Mouse (Mus musculus): ENCODE data around the gene Tmem143. TPM values are rescaled to one million over a fixed set of nuclear protein-coding genes. Genes with fewer than 3 reads are reported as not detected.

Gene Tmem143
- total and polyA plus RNA-seq, 3 experiments = 8.8 to 14.6 (median 14.2) TPM

DNA sequence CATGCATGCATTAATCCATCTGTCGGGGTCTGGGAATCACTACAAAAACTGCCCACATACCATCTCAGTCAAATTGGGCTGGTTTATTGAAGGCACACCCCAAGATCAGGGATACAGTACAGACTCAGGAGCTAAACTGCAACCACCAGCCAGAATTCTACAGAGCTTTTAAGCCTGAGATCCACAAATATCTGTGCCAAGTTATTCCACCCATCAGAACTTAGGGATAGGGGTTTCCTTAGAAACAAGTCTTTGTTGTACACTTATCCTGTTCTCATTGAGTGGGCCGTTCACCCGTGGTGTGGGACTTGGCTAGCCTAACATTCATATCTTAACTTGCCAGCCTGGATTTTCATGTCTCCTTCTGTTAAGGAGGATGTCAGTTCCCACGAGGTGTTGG is 52.3 kb downstream of the Tmem143 start:
- H3K9me3 ChIP-seq (replicated peaks; ENCODE audit: low read length) = no peaks in the 10 kb centered on the region
- dilution Hi-C loops (cut with MboI; ENCODE audit: extremely low pct_ligation_motif_present, extremely low pct_unique_long_range_greater_than_20kb, low sequenced_read_pairs) (no loop called here), in situ Hi-C loops (cut with MboI; ENCODE audit: low pct_ligation_motif_present, low pct_unique_long_range_greater_than_20kb, low sequenced_read_pairs) (no loop called here)
- H3K4me1 ChIP-seq (ENCODE audit: control insufficient read depth in 1 of 2, insufficient read depth in 2 of 2) = no peaks in the 10 kb centered on the region
- DNase-seq (ENCODE audit: extremely low read depth) = no peak
- H3K36me3 ChIP-seq (replicated peaks in 1 of 2; ENCODE audit: control insufficient read depth in 1 of 2, insufficient read depth in 1 of 2, low read length in 1 of 2) = no peaks in the 10 kb centered on the region
- no peaks in the 10 kb centered on the region for H3K79me2 ChIP-seq (replicated peaks; ENCODE audit: control insufficient read depth, extremely low read depth, insufficient read depth, poor library complexity, severe bottlenecking)
- no peak overlapping the region for H3K27ac ChIP-seq (ENCODE audit: insufficient read depth, low read depth)
- no peak overlapping the region for H3K9ac ChIP-seq (ENCODE audit: insufficient read depth, low read depth)
- no peak overlapping the region for H3K4me3 ChIP-seq (replicated peaks in 1 of 3; ENCODE audit: low read depth in 2 of 3, low read length in 2 of 3, poor library complexity in 1 of 3)
- H3K4me2 ChIP-seq (ENCODE audit: insufficient read depth, low read depth, poor library complexity, severe bottlenecking) = no peak overlapping the region
- TF ChIP-seq ZKSCAN1 (IDR thresholded peaks at IDR 0.05; ENCODE audit: borderline replicate concordance, low read depth, low read length) = no peak
- TF ChIP-seq CHD2 (IDR thresholded peaks at IDR 0.05; ENCODE audit: low read length) = no peak
- no peak for TF ChIP-seq MAX (IDR thresholded peaks at IDR 0.05; ENCODE audit: low read length)
- TF ChIP-seq SMC3 (IDR thresholded peaks at IDR 0.05; ENCODE audit: low read depth, low read length) = no peak
- TF ChIP-seq TCF12 (IDR thresholded peaks at IDR 0.05; ENCODE audit: low read depth, low read length) = no peak
- no peak for TF ChIP-seq JUND (conservative IDR thresholded peaks at IDR 0.05; ENCODE audit: low read depth, low read length)
- TF ChIP-seq MAZ (IDR thresholded peaks at IDR 0.05; ENCODE audit: low read depth, low read length) = no peak
- TF ChIP-seq NRF1 (IDR thresholded peaks at IDR 0.05; ENCODE audit: low read depth, low read length) = no peak
- no peak for TF ChIP-seq HCFC1 (IDR thresholded peaks at IDR 0.05; ENCODE audit: low read depth, low read length)
- TF ChIP-seq POLR2AphosphoS2 (IDR thresholded peaks at IDR 0.05; ENCODE audit: low read depth, low read length) = no peak
- H3K27me3 ChIP-seq (replicated peaks) = no peaks in the 10 kb centered on the region

DNA sequence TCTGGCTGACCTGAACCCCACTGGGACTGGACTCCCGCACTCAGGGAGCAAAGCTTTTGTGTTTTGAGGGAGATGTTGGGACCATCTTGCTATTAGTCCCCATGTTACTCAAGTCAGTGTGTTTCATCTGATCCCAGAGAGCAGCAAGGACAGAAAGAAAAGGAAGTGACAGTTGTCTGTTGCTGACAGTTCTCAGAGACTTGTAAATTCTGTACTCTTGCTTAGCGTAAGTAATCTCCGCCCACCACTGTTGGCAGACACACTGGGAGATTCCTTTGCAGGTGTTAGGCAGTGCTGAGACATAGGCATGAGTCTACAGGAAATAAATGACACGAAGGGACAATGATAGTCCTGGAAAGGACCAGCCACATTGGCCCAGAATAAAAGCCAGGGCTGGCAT is 59.9 kb downstream of the Tmem143 start:
- in situ Hi-C loops (cut with MboI; ENCODE audit: low pct_ligation_motif_present, low pct_unique_long_range_greater_than_20kb, low sequenced_read_pairs) = no loop called here
- dilution Hi-C loops (cut with MboI; ENCODE audit: extremely low pct_ligation_motif_present, extremely low pct_unique_long_range_greater_than_20kb, low sequenced_read_pairs) = no loop called here

More for the DNA sequence above, 59.9 kb downstream of the Tmem143 start:
- Histone ChIP-seq H3K4me2 (ENCODE audit: insufficient read depth, low read depth, poor library complexity, severe bottlenecking) (no peak overlapping the region), H3K79me2 (replicated peaks; ENCODE audit: control insufficient read depth, extremely low read depth, insufficient read depth, poor library complexity, severe bottlenecking) (no peaks in the 10 kb centered on the region), H3K9me3 (replicated peaks; ENCODE audit: low read length) (no peaks in the 10 kb centered on the region), H3K27me3 (replicated peaks) (no peaks in the 10 kb centered on the region), H3K36me3 (replicated peaks in 1 of 2; ENCODE audit: control insufficient read depth in 1 of 2, insufficient read depth in 1 of 2, low read length in 1 of 2) (no peaks in the 10 kb centered on the region), H3K4me1 (ENCODE audit: control insufficient read depth in 1 of 2, insufficient read depth in 2 of 2) (peaks cover 7 to 29% of the 10 kb centered on the region in 2 experiments), H3K4me3 (replicated peaks in 1 of 3; ENCODE audit: low read depth in 2 of 3, low read length in 2 of 3, poor library complexity in 1 of 3) (no peak overlapping the region), H3K9ac (ENCODE audit: insufficient read depth, low read depth) (no peak overlapping the region), H3K27ac (ENCODE audit: insufficient read depth, low read depth) (no peak overlapping the region)
- no peak for DNase-seq (ENCODE audit: extremely low read depth)
- TF ChIP-seq E2F4 (IDR thresholded peaks at IDR 0.05; ENCODE audit: insufficient replicate concordance, low read depth, low read length) = no peak
- no peak for TF ChIP-seq EP300 (IDR thresholded peaks at IDR 0.05; ENCODE audit: low read length)
- no peak for TF ChIP-seq MAFK (IDR thresholded peaks at IDR 0.05; ENCODE audit: insufficient replicate concordance, low read length)
- TF ChIP-seq PAX5 (IDR thresholded peaks at IDR 0.05; ENCODE audit: low read length) = no peak
- TF ChIP-seq SIN3A (IDR thresholded peaks at IDR 0.05; ENCODE audit: low read length) = no peak

Other genes starting within 250 kb of the Tmem143 start
Only the 20 nearest of the 22 such genes appear.
- gene Sec1, start 202.5 kb upstream of the Tmem143 start, total RNA-seq (2012; rRNA removed) = 0.04 and 0.08 TPM in 2 replicates
- 0.18 and 0.26 TPM in 2 replicates for gene Sec1, start 202.5 kb upstream of the Tmem143 start, total RNA-seq (2014; rRNA removed)
- gene Sec1, start 202.5 kb upstream of the Tmem143 start, polyA plus RNA-seq (2012; ENCODE audit: insufficient read length, low read depth) = 0.33 and 0.46 TPM in 2 replicates
- gene Car11, start 197.1 kb upstream of the Tmem143 start, total RNA-seq (2012; rRNA removed) = 0.25 TPM in 1 of 2 replicates, not detected in the other
- gene Car11, start 197.1 kb upstream of the Tmem143 start, total RNA-seq (2014; rRNA removed) = not detected in 2 replicates
- 0.61 TPM in 1 of 2 replicates, not detected in the other for gene Car11, start 197.1 kb upstream of the Tmem143 start, polyA plus RNA-seq (2012; ENCODE audit: insufficient read length, low read depth)
- 7.9 and 8.5 TPM in 2 replicates for gene Dbp, start 191.9 kb upstream of the Tmem143 start, total RNA-seq (2012; rRNA removed)
- 11.0 and 12.4 TPM in 2 replicates for gene Dbp, start 191.9 kb upstream of the Tmem143 start, total RNA-seq (2014; rRNA removed)
- gene Dbp, start 191.9 kb upstream of the Tmem143 start, polyA plus RNA-seq (2012; ENCODE audit: insufficient read length, low read depth) = 7.2 and 10.4 TPM in 2 replicates
- 3,614 and 3,766 TPM in 2 replicates for gene Rpl18, start 181.5 kb upstream of the Tmem143 start, total RNA-seq (2012; rRNA removed)
- gene Rpl18, start 181.5 kb upstream of the Tmem143 start, total RNA-seq (2014; rRNA removed) = 3,153 and 3,204 TPM in 2 replicates
- gene Rpl18, start 181.5 kb upstream of the Tmem143 start, polyA plus RNA-seq (2012; ENCODE audit: insufficient read length, low read depth) = 2,393 and 2,438 TPM in 2 replicates
- gene Sphk2, start 178.9 kb upstream of the Tmem143 start, total RNA-seq (2012; rRNA removed) = 16.6 and 19.2 TPM in 2 replicates
- 7.3 and 9.4 TPM in 2 replicates for gene Sphk2, start 178.9 kb upstream of the Tmem143 start, total RNA-seq (2014; rRNA removed)
- 21.8 and 22.4 TPM in 2 replicates for gene Sphk2, start 178.9 kb upstream of the Tmem143 start, polyA plus RNA-seq (2012; ENCODE audit: insufficient read length, low read depth)
- gene Fam83e, start 175.7 kb upstream of the Tmem143 start, total RNA-seq (2012; rRNA removed) = 1.3 and 1.4 TPM in 2 replicates
- gene Fam83e, start 175.7 kb upstream of the Tmem143 start, total RNA-seq (2014; rRNA removed) = 0.13 and 0.39 TPM in 2 replicates
- 0.40 and 0.74 TPM in 2 replicates for gene Fam83e, start 175.7 kb upstream of the Tmem143 start, polyA plus RNA-seq (2012; ENCODE audit: insufficient read length, low read depth)
- gene Spaca4, start 171.1 kb upstream of the Tmem143 start, total RNA-seq (2012; rRNA removed) = 0.21 TPM in 1 of 2 replicates, not detected in the other
- gene Spaca4, start 171.1 kb upstream of the Tmem143 start, total RNA-seq (2014; rRNA removed) = not detected in 2 replicates
- gene Spaca4, start 171.1 kb upstream of the Tmem143 start, polyA plus RNA-seq (2012; ENCODE audit: insufficient read length, low read depth) = 0.35 TPM in 1 of 2 replicates, not detected in the other
- 0.30 and 0.46 TPM in 2 replicates for gene Lmtk3, start 113.2 kb upstream of the Tmem143 start, total RNA-seq (2012; rRNA removed)
- 0.19 TPM in 1 of 2 replicates, not detected in the other for gene Lmtk3, start 113.2 kb upstream of the Tmem143 start, total RNA-seq (2014; rRNA removed)
- gene Lmtk3, start 113.2 kb upstream of the Tmem143 start, polyA plus RNA-seq (2012; ENCODE audit: insufficient read length, low read depth) = 0.18 and 0.34 TPM in 2 replicates
- gene Sult2b1, start 112.3 kb upstream of the Tmem143 start, total RNA-seq (2012; rRNA removed) = 0.13 and 0.17 TPM in 2 replicates
- not detected in 2 replicates for gene Sult2b1, start 112.3 kb upstream of the Tmem143 start, total RNA-seq (2014; rRNA removed)
- gene Sult2b1, start 112.3 kb upstream of the Tmem143 start, polyA plus RNA-seq (2012; ENCODE audit: insufficient read length, low read depth) = 0.29 TPM in 1 of 2 replicates, not detected in the other
- 59.1 and 64.2 TPM in 2 replicates for gene Cyth2, start 82.4 kb upstream of the Tmem143 start, total RNA-seq (2012; rRNA removed)
- 25.6 and 28.7 TPM in 2 replicates for gene Cyth2, start 82.4 kb upstream of the Tmem143 start, total RNA-seq (2014; rRNA removed)
- 59.4 and 75.4 TPM in 2 replicates for gene Cyth2, start 82.4 kb upstream of the Tmem143 start, polyA plus RNA-seq (2012; ENCODE audit: insufficient read length, low read depth)
- 1.5 and 2.1 TPM in 2 replicates for gene Kcnj14, start 72.2 kb upstream of the Tmem143 start, total RNA-seq (2012; rRNA removed)
- 1.0 and 1.3 TPM in 2 replicates for gene Kcnj14, start 72.2 kb upstream of the Tmem143 start, total RNA-seq (2014; rRNA removed)
- gene Kcnj14, start 72.2 kb upstream of the Tmem143 start, polyA plus RNA-seq (2012; ENCODE audit: insufficient read length, low read depth) = 3.2 and 3.5 TPM in 2 replicates
- gene Grwd1, start 66.0 kb upstream of the Tmem143 start, total RNA-seq (2012; rRNA removed) = 83.0 and 128 TPM in 2 replicates
- 88.1 and 98.5 TPM in 2 replicates for gene Grwd1, start 66.0 kb upstream of the Tmem143 start, total RNA-seq (2014; rRNA removed)
- 108 and 115 TPM in 2 replicates for gene Grwd1, start 66.0 kb upstream of the Tmem143 start, polyA plus RNA-seq (2012; ENCODE audit: insufficient read length, low read depth)
- gene Kdelr1, start 24.2 kb upstream of the Tmem143 start, total RNA-seq (2012; rRNA removed) = 59.7 and 60.8 TPM in 2 replicates
- gene Kdelr1, start 24.2 kb upstream of the Tmem143 start, total RNA-seq (2014; rRNA removed) = 61.5 and 66.9 TPM in 2 replicates
- 72.8 and 80.5 TPM in 2 replicates for gene Kdelr1, start 24.2 kb upstream of the Tmem143 start, polyA plus RNA-seq (2012; ENCODE audit: insufficient read length, low read depth)
- 0.04 TPM in 1 of 2 replicates, not detected in the other for gene Grin2d, start 18.6 kb upstream of the Tmem143 start, total RNA-seq (2012; rRNA removed)
- not detected in 2 replicates for gene Grin2d, start 18.6 kb upstream of the Tmem143 start, total RNA-seq (2014; rRNA removed)
- 0.07 TPM in 1 of 2 replicates, not detected in the other for gene Grin2d, start 18.6 kb upstream of the Tmem143 start, polyA plus RNA-seq (2012; ENCODE audit: insufficient read length, low read depth)
- gene Syngr4, start 227 bp upstream of the Tmem143 start, total RNA-seq (2012; rRNA removed) = not detected in 2 replicates
- gene Syngr4, start 227 bp upstream of the Tmem143 start, total RNA-seq (2014; rRNA removed) = not detected in 2 replicates
- not detected in 2 replicates for gene Syngr4, start 227 bp upstream of the Tmem143 start, polyA plus RNA-seq (2012; ENCODE audit: insufficient read length, low read depth)
- 18.8 and 24.7 TPM in 2 replicates for gene Emp3, start 24.5 kb downstream of the Tmem143 start, total RNA-seq (2012; rRNA removed)
- gene Emp3, start 24.5 kb downstream of the Tmem143 start, total RNA-seq (2014; rRNA removed) = 49.7 and 56.6 TPM in 2 replicates
- 125 and 135 TPM in 2 replicates for gene Emp3, start 24.5 kb downstream of the Tmem143 start, polyA plus RNA-seq (2012; ENCODE audit: insufficient read length, low read depth)
- not detected in 2 replicates for gene Ccdc114, start 27.1 kb downstream of the Tmem143 start, total RNA-seq (2012; rRNA removed)
- not detected in 2 replicates for gene Ccdc114, start 27.1 kb downstream of the Tmem143 start, total RNA-seq (2014; rRNA removed)
- gene Ccdc114, start 27.1 kb downstream of the Tmem143 start, polyA plus RNA-seq (2012; ENCODE audit: insufficient read length, low read depth) = 0.11 TPM in 1 of 2 replicates, not detected in the other
- gene Abcc6, start 133.4 kb downstream of the Tmem143 start, total RNA-seq (2012; rRNA removed) = 9.0 and 10.5 TPM in 2 replicates
- 2.2 and 7.8 TPM in 2 replicates for gene Abcc6, start 133.4 kb downstream of the Tmem143 start, total RNA-seq (2014; rRNA removed)
- 6.4 and 7.4 TPM in 2 replicates for gene Abcc6, start 133.4 kb downstream of the Tmem143 start, polyA plus RNA-seq (2012; ENCODE audit: insufficient read length, low read depth)
- 89.6 and 102 TPM in 2 replicates for gene Nomo1, start 136.8 kb downstream of the Tmem143 start, total RNA-seq (2012; rRNA removed)
- 41.9 and 43.4 TPM in 2 replicates for gene Nomo1, start 136.8 kb downstream of the Tmem143 start, total RNA-seq (2014; rRNA removed)
- gene Nomo1, start 136.8 kb downstream of the Tmem143 start, polyA plus RNA-seq (2012; ENCODE audit: insufficient read length, low read depth) = 97.8 and 103 TPM in 2 replicates
- not detected in 2 replicates for gene Kcnj11, start 203.8 kb downstream of the Tmem143 start, total RNA-seq (2012; rRNA removed)
- gene Kcnj11, start 203.8 kb downstream of the Tmem143 start, total RNA-seq (2014; rRNA removed) = not detected in 2 replicates
- not detected in 2 replicates for gene Kcnj11, start 203.8 kb downstream of the Tmem143 start, polyA plus RNA-seq (2012; ENCODE audit: insufficient read length, low read depth)

Data from CH12.LX (cell line).